Mouse (Mus musculus) lung, embryonic 15.5 days (tissue): ENCODE measurements at regions not wholly inside any gene's neighbourhood (a gene's known extent, or its start where the extent isn't known, plus 50 kb on each side); places are given as distances from the start of the nearest gene placed in this dataset.

Source experiments
- ATAC-seq: fragments of 200-750 bp; cut with Nextera tagmentation; 2 replicates; pipeline ENCODE4 v1.8.0; 2017; ENCODE audit warnings: moderate number of reproducible peaks, borderline replicate concordance; ENCODE audit not compliant: low FRiP score, low TSS enrichment; ENCODE audit errors: extremely low read depth
- H3K27ac ChIP-seq: fragments of 300-500 bp; sonication (generic); 2 replicates; pipeline ENCODE4 v1.5.1; 2015; ENCODE audit warnings: moderate library complexity, mild to moderate bottlenecking, inconsistent platforms
- H3K27me3 ChIP-seq: fragments of 300-500 bp; sonication (generic); 2 replicates; pipeline ENCODE4 v1.6.1; 2015; ENCODE audit warnings: inconsistent platforms
- H3K36me3 ChIP-seq: fragments of 300-500 bp; sonication (generic); 2 replicates; pipeline ENCODE4 v1.6.1; 2015; ENCODE audit warnings: inconsistent platforms
- H3K4me1 ChIP-seq: fragments of 300-500 bp; sonication (generic); 2 replicates; pipeline ENCODE4 v1.6.1; 2015; ENCODE audit warnings: inconsistent platforms
- H3K4me2 ChIP-seq: fragments of 300-500 bp; sonication (generic); 2 replicates; pipeline ENCODE4 v1.6.1; 2015; ENCODE audit warnings: inconsistent platforms, mild to moderate bottlenecking, moderate library complexity
- H3K4me3 ChIP-seq: fragments of 300-500 bp; sonication (generic); 2 replicates; pipeline ENCODE4 v1.5.1; 2015; ENCODE audit warnings: mild to moderate bottlenecking, inconsistent platforms
- H3K9ac ChIP-seq: fragments of 300-500 bp; sonication (generic); 2 replicates; pipeline ENCODE4 v1.6.1; 2015; ENCODE audit warnings: inconsistent platforms
- H3K9me3 ChIP-seq: fragments of 300-500 bp; sonication (generic); 2 replicates; pipeline ENCODE4 v1.6.1; 2016; ENCODE audit warnings: inconsistent platforms
- WGBS: fragments of 180-500 bp; shearing (Covaris S2); methylation state at CpG from one replicate; pipeline ENCODE4 v1.1.7; 2015; 5-methylcytosine and 5-hydroxymethylcytosine counted together

DNA sequence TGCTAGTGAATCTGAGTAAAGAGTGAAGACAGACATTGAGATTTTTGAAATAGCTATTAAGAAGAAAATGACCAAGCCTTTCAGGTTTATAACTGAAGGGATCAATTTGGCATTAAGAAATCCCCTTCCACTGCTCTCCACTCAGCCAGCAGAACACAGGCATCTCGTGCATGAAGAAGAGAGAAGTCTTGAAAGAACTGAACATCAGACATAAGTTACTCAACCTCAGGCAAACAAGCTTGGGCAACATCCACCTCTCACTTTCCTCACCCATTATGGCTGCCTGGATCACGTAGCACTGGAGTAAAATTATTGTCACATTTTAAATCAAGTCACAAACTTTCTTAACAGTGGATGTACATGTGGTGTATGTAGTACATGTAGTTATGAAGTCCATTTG, 115.6 kb upstream of the Otogl start:
- H3K27ac ChIP-seq, result no peak overlapping the region
- H3K27me3 ChIP-seq, result no peaks in the 10 kb centered on the region
- H3K4me1 ChIP-seq, result no peaks in the 10 kb centered on the region
- H3K9me3 ChIP-seq, result no peaks in the 10 kb centered on the region
- H3K9ac ChIP-seq, result no peak overlapping the region
- no peak for ATAC-seq
- no peaks in the 10 kb centered on the region for H3K36me3 ChIP-seq
- H3K4me3 ChIP-seq, result no peak overlapping the region
- 64% methylated on average over 2 of the region's 2 CpGs for WGBS
- H3K4me2 ChIP-seq, result no peak overlapping the region

DNA sequence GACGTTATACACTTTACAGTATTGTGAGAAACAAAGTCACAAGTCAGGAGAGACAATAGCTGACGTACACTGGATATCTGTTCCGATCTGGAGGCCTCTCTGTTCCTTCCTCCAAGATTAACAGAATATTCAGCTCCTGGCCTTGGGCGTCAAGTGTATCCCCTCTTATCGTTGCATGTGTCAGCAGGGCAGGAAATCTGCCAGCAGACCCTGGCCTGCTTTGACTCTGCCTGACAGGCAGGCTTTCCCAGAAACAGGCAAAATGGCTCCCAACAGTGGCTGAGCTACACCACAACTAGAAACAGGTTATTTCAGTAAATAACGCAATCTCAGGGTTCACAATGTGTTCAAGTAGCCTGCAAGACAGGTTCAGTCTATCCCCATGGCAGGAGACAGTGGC, 112.3 kb upstream of the Otogl start:
- Histone ChIP-seq H3K27ac (no peak overlapping the region), H3K9ac (no peak overlapping the region), H3K4me1 (no peaks in the 10 kb centered on the region), H3K27me3 (no peaks in the 10 kb centered on the region), H3K4me3 (no peak overlapping the region), H3K36me3 (no peaks in the 10 kb centered on the region), H3K4me2 (no peak overlapping the region), H3K9me3 (no peaks in the 10 kb centered on the region)
- ATAC-seq, result no peak
- WGBS, result 67% methylated on average over 6 of the region's 6 CpGs

DNA sequence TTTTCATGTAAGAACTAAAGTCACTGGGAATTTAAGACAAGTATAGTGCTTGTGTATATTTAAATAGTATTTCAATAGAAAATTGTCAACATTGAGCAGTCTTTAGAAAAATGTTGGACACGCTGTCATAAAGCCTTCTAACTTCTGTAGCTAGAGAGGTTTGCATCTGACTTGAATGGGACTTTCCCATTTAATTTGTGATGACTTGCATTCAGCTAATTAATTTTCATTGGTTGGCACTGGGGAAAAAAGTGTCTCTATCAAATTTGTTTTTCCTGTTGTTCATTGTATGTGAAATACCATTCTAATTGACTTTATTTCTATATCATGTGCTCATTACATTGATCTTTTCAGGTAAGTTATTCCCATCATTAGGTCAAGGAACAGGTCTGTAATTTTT, 104.6 kb upstream of the Otogl start:
- 75% methylated on average over 1 of the region's 1 CpGs for WGBS

DNA sequence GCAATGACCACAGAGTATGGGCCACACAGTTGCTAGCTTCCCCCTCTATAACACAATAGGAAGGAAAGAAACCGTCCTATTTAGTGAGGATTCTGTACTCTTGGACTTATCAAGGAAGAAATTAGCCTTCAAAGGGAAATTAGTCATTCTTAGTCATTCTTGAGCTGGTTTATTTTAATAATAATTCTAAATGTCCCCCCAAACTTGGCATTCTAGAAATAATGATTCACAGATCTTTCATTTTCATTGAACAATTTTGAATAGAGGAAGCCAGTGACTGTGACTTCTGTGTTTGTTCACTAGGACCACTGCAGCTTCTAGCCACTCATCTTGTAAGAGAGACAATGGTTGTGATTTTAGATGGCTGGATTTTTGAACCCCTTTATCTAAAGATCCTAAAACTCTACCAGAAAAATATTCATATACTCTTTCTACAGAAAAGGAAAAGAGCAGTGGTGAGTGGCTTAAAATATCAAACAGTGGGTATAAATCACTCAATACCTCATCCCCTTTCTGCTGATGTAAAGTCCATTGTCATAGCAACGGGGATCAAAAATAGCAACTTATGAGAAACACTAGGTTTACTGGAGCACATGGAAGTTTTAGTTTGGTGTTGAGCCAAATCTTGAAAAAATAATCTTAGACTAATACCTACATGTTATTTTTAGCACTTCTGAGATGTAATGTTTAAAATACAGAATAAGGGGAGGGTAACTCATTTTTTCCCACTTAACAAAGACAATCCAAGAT, 83.1 kb upstream of the Otogl start:
- H3K4me1 ChIP-seq, result peaks cover 7% of the 10 kb centered on the region; the same call in 1 of the 2 replicates
- H3K4me3 ChIP-seq, result no peak overlapping the region
- no peak for ATAC-seq
- no peaks in the 10 kb centered on the region for H3K36me3 ChIP-seq
- H3K27ac ChIP-seq, result no peak overlapping the region
- no peak overlapping the region for H3K4me2 ChIP-seq
- H3K27me3 ChIP-seq, result no peaks in the 10 kb centered on the region
- no peak overlapping the region for H3K9ac ChIP-seq
- WGBS, result 57% methylated on average over 2 of the region's 2 CpGs
- H3K9me3 ChIP-seq, result no peaks in the 10 kb centered on the region

More for the DNA sequence above, 104.6 kb upstream of the Otogl start:
- Histone ChIP-seq H3K36me3 (no peaks in the 10 kb centered on the region), H3K27ac (no peak overlapping the region), H3K4me2 (no peak overlapping the region), H3K9me3 (no peaks in the 10 kb centered on the region), H3K4me3 (no peak overlapping the region), H3K4me1 (no peaks in the 10 kb centered on the region), H3K27me3 (no peaks in the 10 kb centered on the region), H3K9ac (no peak overlapping the region)
- ATAC-seq, result no peak

DNA sequence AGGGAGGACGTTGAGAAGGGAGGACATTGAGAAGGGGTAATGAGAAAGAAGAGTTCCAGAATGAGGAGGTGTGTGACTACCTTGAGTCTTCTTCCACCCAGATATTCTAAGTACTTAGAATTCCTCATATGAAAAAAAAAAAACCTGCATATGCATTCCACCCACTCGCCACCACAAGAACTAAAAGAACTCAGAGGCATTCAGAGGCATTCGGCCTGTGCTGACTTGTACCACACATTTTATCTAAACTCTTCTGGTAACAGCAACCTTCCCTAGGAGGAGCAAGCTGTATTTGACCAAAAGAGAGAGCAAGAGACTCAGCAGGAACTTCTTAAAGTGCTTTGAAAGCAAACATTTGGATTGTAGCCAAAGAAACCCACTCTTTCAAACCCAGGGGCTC, 80.7 kb upstream of the Otogl start:
- no peaks in the 10 kb centered on the region for H3K27me3 ChIP-seq
- H3K4me2 ChIP-seq, result no peak overlapping the region
- no peak for ATAC-seq
- H3K9me3 ChIP-seq, result no peaks in the 10 kb centered on the region
- H3K4me1 ChIP-seq, result peaks cover 7% of the 10 kb centered on the region; the same call in 1 of the 2 replicates
- H3K27ac ChIP-seq, result peak overlapping the region; percentile 44
- no peak overlapping the region for H3K9ac ChIP-seq
- H3K4me3 ChIP-seq, result no peak overlapping the region
- 29% methylated on average over 3 of the region's 3 CpGs for WGBS
- no peaks in the 10 kb centered on the region for H3K36me3 ChIP-seq

DNA sequence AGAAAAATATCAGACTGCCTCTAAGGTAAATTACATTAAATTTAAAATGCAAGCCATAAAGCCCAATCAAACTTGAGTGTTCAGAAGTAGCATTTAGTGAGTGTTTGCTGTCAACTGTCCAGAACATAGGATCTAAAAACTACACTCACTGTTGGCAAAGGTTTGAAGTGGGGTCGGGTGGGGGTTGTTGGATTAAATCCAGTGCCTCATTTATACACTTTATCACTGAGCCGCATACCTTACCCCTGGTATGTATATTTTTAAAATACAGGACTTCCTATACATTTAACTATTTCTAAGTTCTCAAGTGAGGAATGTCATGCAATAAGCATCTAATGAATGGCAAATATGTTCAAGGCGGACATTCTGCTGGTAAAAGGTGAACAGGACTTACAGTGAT, 78.6 kb upstream of the Otogl start:
- no peak overlapping the region for H3K4me3 ChIP-seq
- no peak overlapping the region for H3K27ac ChIP-seq
- 41% methylated on average over 3 of the region's 3 CpGs for WGBS
- H3K4me2 ChIP-seq, result no peak overlapping the region
- no peaks in the 10 kb centered on the region for H3K9me3 ChIP-seq
- no peaks in the 10 kb centered on the region for H3K27me3 ChIP-seq
- ATAC-seq, result peak; percentile 57; the same call in 1 of the 2 replicates
- peaks cover 7% of the 10 kb centered on the region; the same call in 1 of the 2 replicates for H3K4me1 ChIP-seq
- H3K9ac ChIP-seq, result no peak overlapping the region
- no peaks in the 10 kb centered on the region for H3K36me3 ChIP-seq

DNA sequence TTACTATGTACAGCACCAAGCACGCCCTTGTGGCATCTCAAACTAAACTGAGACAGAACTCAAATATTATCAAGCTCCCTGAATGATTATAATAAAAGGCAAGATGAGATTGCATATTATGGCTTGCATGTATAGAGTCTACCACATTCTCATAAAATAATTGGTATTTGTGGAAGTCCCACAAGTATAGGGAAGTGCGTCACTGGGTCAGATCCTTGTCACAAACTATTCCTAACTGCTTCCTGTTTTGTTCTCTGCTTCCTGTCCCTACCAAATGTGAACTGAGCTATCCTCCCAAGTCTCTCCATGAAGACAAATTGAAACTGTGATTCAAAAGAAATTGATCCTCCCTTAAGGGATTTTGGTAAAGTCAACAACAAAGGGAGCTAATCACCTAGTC, 78.0 kb upstream of the Otogl start:
- WGBS, result 83% methylated on average over 2 of the region's 2 CpGs
- Histone ChIP-seq H3K4me3 (no peak overlapping the region), H3K4me1 (peaks cover 7% of the 10 kb centered on the region; the same call in 1 of the 2 replicates), H3K27me3 (no peaks in the 10 kb centered on the region), H3K27ac (no peak overlapping the region), H3K36me3 (no peaks in the 10 kb centered on the region), H3K4me2 (no peak overlapping the region), H3K9ac (no peak overlapping the region), H3K9me3 (no peaks in the 10 kb centered on the region)
- no peak for ATAC-seq

DNA sequence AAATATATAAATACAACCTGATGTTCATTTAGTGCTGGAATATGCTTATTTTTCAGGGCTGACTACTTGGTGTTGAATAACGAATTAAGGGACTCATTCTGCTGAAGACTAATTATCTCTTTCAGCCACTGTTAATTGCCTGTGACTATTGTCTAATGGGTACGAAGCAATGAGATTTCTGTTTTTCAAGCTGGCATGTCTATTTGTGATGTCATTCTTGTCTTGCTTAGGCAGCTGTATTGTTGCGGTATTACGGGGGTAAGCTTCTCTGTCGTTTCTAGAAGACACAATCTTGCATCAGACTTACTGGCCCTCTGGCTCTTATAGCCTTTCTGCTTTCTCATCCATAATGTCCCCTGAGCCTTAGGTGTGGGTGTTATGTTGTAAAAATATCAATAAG, 70.7 kb upstream of the Otogl start:
- 88% methylated on average over 5 of the region's 5 CpGs for WGBS
- no peak overlapping the region for H3K4me3 ChIP-seq
- no peaks in the 10 kb centered on the region for H3K9me3 ChIP-seq
- no peak overlapping the region for H3K4me2 ChIP-seq
- H3K4me1 ChIP-seq, result no peaks in the 10 kb centered on the region
- H3K27me3 ChIP-seq, result no peaks in the 10 kb centered on the region
- no peak for ATAC-seq
- H3K27ac ChIP-seq, result no peak overlapping the region
- no peak overlapping the region for H3K9ac ChIP-seq
- no peaks in the 10 kb centered on the region for H3K36me3 ChIP-seq

DNA sequence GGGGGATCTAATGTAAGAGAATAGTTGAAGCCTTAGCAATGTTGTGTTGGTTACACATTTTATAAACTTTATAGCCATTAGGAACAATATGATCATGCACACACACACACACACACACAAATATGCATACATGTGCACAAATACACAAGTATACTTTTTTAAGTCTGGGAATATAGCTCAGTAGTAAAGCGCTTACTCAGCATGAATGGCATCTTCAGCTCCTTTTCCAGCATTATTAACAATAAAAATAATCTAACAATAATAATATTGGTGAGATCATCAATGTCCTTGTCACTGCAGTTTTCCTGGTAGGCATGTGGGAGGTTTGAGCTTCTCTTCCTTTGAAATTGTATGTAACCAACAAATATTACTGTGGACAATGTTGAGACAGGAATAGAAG, 70.1 kb upstream of the Otogl start:
- Histone ChIP-seq H3K9ac (no peak overlapping the region), H3K4me1 (no peaks in the 10 kb centered on the region), H3K27me3 (no peaks in the 10 kb centered on the region), H3K27ac (no peak overlapping the region), H3K4me3 (no peak overlapping the region), H3K4me2 (no peak overlapping the region), H3K36me3 (no peaks in the 10 kb centered on the region), H3K9me3 (no peaks in the 10 kb centered on the region)
- 100% methylated on average over 1 of the region's 1 CpGs for WGBS
- ATAC-seq, result no peak

DNA sequence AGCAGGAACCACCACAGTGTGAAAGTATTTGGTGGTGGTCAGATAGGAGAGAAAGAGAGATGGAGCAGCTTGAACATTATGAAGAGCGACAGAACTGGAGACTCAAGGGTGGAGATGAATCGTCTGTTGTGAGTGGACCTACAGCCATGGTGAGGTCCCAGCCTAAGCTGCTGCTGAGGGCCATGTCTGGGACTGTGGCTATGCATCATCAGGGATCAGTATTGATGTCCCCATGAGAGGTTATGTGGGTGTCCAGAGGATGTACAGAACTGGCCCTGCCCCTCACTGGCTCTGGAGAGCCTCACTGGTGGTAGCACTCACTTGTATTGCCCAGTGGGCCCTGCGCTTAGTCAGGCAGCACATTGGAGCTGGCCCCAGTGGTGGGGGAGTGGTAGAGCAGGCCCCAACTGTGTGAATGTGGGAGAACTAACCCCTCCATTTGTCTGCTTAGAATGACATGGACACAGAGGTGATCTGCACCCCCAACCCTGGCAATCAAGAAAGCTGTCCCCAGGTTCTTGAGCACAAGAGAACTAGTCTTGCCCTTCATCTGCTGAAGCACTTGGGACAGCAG, 64.5 kb upstream of the Otogl start:
- Histone ChIP-seq H3K36me3 (no peaks in the 10 kb centered on the region), H3K9ac (no peak overlapping the region), H3K4me2 (no peak overlapping the region), H3K27me3 (no peaks in the 10 kb centered on the region), H3K4me1 (0 out of 2 replicates have a peak, but pooled peaks cover 2% of the 10 kb centered on the region), H3K4me3 (no peak overlapping the region), H3K27ac (no peak overlapping the region), H3K9me3 (no peaks in the 10 kb centered on the region)
- ATAC-seq, result no peak
- WGBS, result 90% methylated on average over 3 of the region's 3 CpGs

DNA sequence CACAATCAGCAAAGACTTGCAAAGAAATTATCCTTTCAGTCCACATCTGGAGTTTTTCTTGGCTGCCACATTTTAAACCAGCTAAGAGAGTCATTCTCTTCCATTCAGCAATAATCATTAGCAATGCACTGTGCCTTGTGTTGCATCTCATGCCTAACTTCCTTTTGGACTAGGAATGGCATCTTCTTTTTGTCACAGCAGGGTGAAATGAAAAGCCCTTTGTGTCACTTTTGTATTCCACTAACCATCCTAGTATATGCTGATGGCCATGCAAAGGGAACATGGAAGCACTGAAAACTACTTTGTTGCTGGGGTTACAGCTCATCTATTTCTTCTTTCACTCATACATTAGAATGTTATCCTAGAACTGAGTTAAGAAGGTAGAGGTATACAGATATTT, 59.8 kb upstream of the Otogl start:
- Histone ChIP-seq H3K4me2 (no peak overlapping the region), H3K9me3 (no peaks in the 10 kb centered on the region), H3K4me3 (no peak overlapping the region), H3K4me1 (0 out of 2 replicates have a peak, but pooled peaks cover 2% of the 10 kb centered on the region), H3K9ac (no peak overlapping the region), H3K27ac (no peak overlapping the region), H3K36me3 (no peaks in the 10 kb centered on the region), H3K27me3 (no peaks in the 10 kb centered on the region)
- ATAC-seq, result no peak

DNA sequence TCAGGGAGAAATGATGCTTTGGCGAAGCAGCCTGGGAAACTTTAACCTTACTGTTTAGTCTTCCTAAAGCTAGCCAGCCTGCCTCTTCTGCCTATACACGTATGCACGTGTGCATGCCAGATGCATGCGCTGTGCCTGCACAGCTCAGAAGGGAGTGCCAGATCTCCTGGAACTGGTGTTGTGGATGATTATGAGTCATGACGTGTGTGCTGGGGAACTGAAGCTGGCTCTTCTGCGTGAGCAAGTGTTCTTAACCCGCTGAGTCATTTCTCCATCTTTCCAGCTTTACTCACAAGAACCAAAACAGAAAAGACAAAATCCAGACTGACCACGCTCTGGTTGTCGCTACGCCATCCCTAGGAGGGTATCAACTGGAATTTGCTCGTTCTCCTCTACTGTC, 55.1 kb upstream of the Otogl start:
- Histone ChIP-seq H3K4me2 (no peak overlapping the region), H3K9me3 (no peaks in the 10 kb centered on the region), H3K36me3 (no peaks in the 10 kb centered on the region), H3K27ac (no peak overlapping the region), H3K9ac (no peak overlapping the region), H3K4me1 (0 out of 2 replicates have a peak, but pooled peaks cover 2% of the 10 kb centered on the region), H3K27me3 (no peaks in the 10 kb centered on the region), H3K4me3 (no peak overlapping the region)
- 81% methylated on average over 11 of the region's 11 CpGs for WGBS
- no peak for ATAC-seq
